Mouse (Mus musculus) forebrain, postnatal 0 days (tissue): Measurements from ENCODE around the gene Aqp2. TPM values are rescaled to one million over a fixed set of nuclear protein-coding genes. Genes with fewer than 3 reads are reported as not detected.
A peak's percentile ranks its signal among the peaks of the same experiment; 100 is the strongest.

Experiments used
- ATAC-seq: fragments of 200-750 bp; cut with Nextera tagmentation; 2 replicates; pipeline ENCODE4 v1.8.0; 2017; ENCODE audit warnings: mild to moderate bottlenecking, moderate library complexity
- DNase-seq: peaks from one replicate; pipeline ENCODE4 v3.0.0-alpha.2; 2015
- H3K27ac ChIP-seq: fragments of 300-500 bp; sonication (generic); 2 replicates; pipeline ENCODE4 v1.5.1; 2014; ENCODE audit warnings: low read depth, mild to moderate bottlenecking, antibody characterized with exemption, low read length, moderate library complexity, mixed read lengths
- H3K27me3 ChIP-seq: fragments of 300-500 bp; sonication (generic); 2 replicates; pipeline ENCODE4 v1.6.1; 2014; ENCODE audit warnings: mild to moderate bottlenecking, low read length, mixed read lengths; ENCODE audit not compliant: insufficient read depth
- H3K36me3 ChIP-seq: fragments of 300-500 bp; sonication (generic); 2 replicates; pipeline ENCODE4 v1.6.1; 2014; ENCODE audit warnings: mild to moderate bottlenecking, moderate library complexity; ENCODE audit not compliant: insufficient read depth
- H3K4me1 ChIP-seq: fragments of 300-500 bp; sonication (generic); 2 replicates; pipeline ENCODE4 v1.6.1; 2014; ENCODE audit warnings: antibody characterized with exemption; ENCODE audit not compliant: insufficient read depth
- H3K4me2 ChIP-seq: fragments of 300-500 bp; sonication (generic); 2 replicates; pipeline ENCODE4 v1.6.1; 2014; ENCODE audit warnings: low read depth, mild to moderate bottlenecking, moderate library complexity
- H3K4me3 ChIP-seq: fragments of 300-500 bp; sonication (generic); 2 replicates; pipeline ENCODE4 v1.5.1; 2014; ENCODE audit warnings: low read depth, low read length, mixed read lengths
- H3K9ac ChIP-seq: fragments of 300-500 bp; sonication (generic); 2 replicates; pipeline ENCODE4 v1.6.1; 2014; ENCODE audit warnings: mild to moderate bottlenecking
- H3K9me3 ChIP-seq: fragments of 300-500 bp; sonication (generic); 2 replicates; pipeline ENCODE4 v1.6.1; 2016; ENCODE audit warnings: low read length
- CTCF ChIP-seq: sonication (generic); IDR thresholded peaks from 2 replicates; pipeline ENCODE4 v1.5.1; 2016; ENCODE audit warnings: antibody characterized with exemption, control low read depth, low read depth
- WGBS: fragments of 180-500 bp; shearing (Covaris S2); extraction: QIAGEN DNeasy Blood & Tissue Kit; methylation state at CpG from one replicate; pipeline ENCODE4 v1.1.7; 2014; 5-methylcytosine and 5-hydroxymethylcytosine counted together
- polyA plus RNA-seq: library from polyadenylated mRNA; unstranded; fragments of >200 nt; fragmentation: Nextera tagmentation; extraction: Ambion mirVana; gene quantifications from 2 replicates; pipeline ENCODE4 v1.2.1, GENCODE M21; 2015
- total RNA-seq: library from RNA; depleted of rRNA; stranded (reverse); fragments of >200 nt; gene quantifications from 2 replicates; pipeline ENCODE4 v1.2.3, GENCODE M21; 2014

Aqp2 gene
- total and polyA plus RNA-seq, 2 experiments from 2014 or later = not detected

DNA sequence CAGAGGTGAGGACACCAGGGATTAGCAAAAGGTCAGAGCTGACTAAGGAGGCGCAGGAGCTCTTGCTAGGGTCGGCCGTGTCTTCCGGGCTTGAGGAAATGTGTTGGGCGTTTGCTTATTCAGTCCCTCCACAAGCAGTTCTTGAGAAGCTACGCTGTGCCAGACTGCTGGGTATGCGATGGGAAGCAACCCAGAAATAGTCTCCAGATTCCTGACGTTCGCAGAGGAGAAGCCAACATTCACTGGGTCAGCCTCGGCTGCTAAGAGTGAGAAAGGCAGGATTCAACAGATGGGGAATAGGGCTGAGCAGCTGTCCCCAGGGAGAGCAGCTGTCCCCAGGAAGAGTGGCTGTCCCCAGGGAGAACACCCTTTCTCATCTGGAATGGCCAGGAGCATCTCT, 9.7 kb upstream of the Aqp2 start:
- ATAC-seq = no peak
- 67% methylated on average over 10 of the region's 10 CpGs for WGBS
- no peaks in the 10 kb centered on the region for H3K4me1 ChIP-seq

DNA sequence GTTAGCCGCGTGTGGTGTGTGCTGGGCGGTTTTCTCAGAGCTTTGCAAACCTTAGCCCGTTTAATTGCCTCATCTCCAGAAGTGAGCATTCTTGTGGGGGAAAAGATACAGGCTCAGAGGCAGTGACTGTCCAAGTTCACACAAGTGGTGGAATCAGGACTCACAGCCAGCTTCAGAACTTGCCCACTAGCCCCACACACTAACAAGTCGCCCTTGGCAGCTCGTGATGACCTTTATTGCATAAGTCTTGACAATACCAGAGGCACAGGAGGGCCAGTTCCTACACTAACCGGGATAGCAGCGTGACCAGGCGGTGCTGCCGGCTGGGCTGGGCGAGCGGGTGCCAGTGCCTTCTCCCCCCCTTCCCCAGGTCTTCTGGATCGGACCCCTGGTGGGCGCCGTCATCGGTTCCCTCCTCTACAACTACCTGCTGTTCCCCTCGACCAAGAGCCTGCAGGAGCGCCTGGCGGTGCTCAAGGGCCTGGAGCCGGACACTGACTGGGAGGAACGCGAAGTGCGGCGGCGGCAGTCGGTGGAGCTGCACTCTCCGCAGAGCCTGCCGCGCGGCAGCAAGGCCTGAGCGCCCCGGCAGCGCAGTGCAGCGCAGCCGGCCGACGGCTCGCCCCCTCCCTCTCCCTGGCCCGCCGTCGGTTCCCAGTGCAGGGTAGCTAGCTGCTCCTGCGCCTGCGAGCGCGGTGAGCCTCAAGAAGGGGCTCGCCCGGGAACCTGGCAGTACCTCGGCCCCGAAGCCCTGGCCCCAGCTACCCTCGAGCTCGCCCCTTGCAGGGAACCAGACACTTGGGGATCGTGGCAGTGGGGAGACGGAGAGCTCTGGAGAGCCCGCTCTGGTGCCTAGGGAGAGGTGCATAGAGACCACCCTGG, 4.8 kb downstream of the Aqp2 start:
- Histone ChIP-seq H3K4me3 (peak overlapping the region; percentile 27), H3K9ac (no peak overlapping the region), H3K36me3 (no peaks in the 10 kb centered on the region), H3K4me1 (0 out of 2 replicates have a peak, but pooled peaks cover 3% of the 10 kb centered on the region), H3K9me3 (no peaks in the 10 kb centered on the region), H3K27ac (no peak overlapping the region), H3K4me2 (peak overlapping the region; percentile 42), H3K27me3 (peaks cover 49% of the 10 kb centered on the region)
- TF ChIP-seq CTCF = peak; percentile 26; the same call in 1 of the 2 replicates
- DNase-seq (no peak), ATAC-seq (peak; percentile 32; the same call in 1 of the 2 replicates)
- 7% methylated on average over 42 of the region's 54 CpGs for WGBS

More for the DNA sequence above, 9.7 kb upstream of the Aqp2 start:
- Histone ChIP-seq H3K4me2 (no peak overlapping the region), H3K9ac (no peak overlapping the region), H3K36me3 (no peaks in the 10 kb centered on the region), H3K9me3 (no peaks in the 10 kb centered on the region), H3K4me3 (no peak overlapping the region), H3K27ac (no peak overlapping the region), H3K27me3 (no peaks in the 10 kb centered on the region)
- TF ChIP-seq CTCF = no peak
- DNase-seq = peak; percentile 37

GRCm38 (mm10) chr15:99584407-99585202, 5.8 kb downstream of the Aqp2 start:
- TF ChIP-seq CTCF = no peak
- no peak for DNase-seq
- Histone ChIP-seq H3K9ac (no peak overlapping the region), H3K9me3 (no peaks in the 10 kb centered on the region), H3K27me3 (peaks cover 58% of the 10 kb centered on the region), H3K36me3 (no peaks in the 10 kb centered on the region), H3K4me2 (peak overlapping the region; percentile 42), H3K4me1 (0 out of 2 replicates have a peak, but pooled peaks cover 3% of the 10 kb centered on the region), H3K27ac (no peak overlapping the region), H3K4me3 (peak overlapping the region; percentile 27)
- 4% methylated on average over 24 of the region's 24 CpGs for WGBS
- ATAC-seq = no peak

DNA sequence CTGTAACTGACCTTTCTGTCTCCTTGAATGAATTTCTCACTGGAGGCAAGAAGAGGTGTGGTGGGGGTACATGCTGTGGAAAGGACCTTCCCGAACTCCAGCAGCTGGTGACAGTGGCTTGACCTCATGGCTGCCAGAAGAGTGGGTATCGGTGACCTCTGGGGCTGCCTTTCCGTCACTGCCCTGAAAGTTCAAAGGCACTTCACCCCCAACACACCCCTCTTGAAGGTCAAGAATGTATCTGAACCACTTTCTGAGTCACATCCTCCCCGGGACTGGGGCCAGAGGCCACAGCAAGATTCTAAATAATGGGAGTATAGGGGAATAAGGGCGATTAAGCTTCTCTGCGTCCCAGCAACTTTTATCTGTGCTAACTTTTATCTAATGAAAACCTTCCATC, 6.9 kb downstream of the Aqp2 start:
- Histone ChIP-seq H3K4me1 (0 out of 2 replicates have a peak, but pooled peaks cover 3% of the 10 kb centered on the region), H3K27me3 (peaks cover 69% of the 10 kb centered on the region), H3K9ac (no peak overlapping the region), H3K9me3 (0 out of 2 replicates have a peak, but pooled peaks cover 2% of the 10 kb centered on the region), H3K36me3 (no peaks in the 10 kb centered on the region), H3K4me3 (no peak overlapping the region), H3K4me2 (no peak overlapping the region), H3K27ac (no peak overlapping the region)
- ATAC-seq = no peak
- DNase-seq = no peak
- 81% methylated on average over 6 of the region's 6 CpGs for WGBS
- no peak for TF ChIP-seq CTCF

GRCm38 (mm10) chr15:99586525-99586924, 7.7 kb downstream of the Aqp2 start:
- H3K27me3 ChIP-seq = peaks cover 75% of the 10 kb centered on the region
- H3K27ac ChIP-seq = no peak overlapping the region
- H3K9me3 ChIP-seq = 0 out of 2 replicates have a peak, but pooled peaks cover 2% of the 10 kb centered on the region
- 91% methylated on average over 3 of the region's 3 CpGs for WGBS
- DNase-seq = no peak
- H3K9ac ChIP-seq = no peak overlapping the region
- ATAC-seq = no peak
- no peak for TF ChIP-seq CTCF
- no peaks in the 10 kb centered on the region for H3K36me3 ChIP-seq
- 0 out of 2 replicates have a peak, but pooled peaks cover 3% of the 10 kb centered on the region for H3K4me1 ChIP-seq
- no peak overlapping the region for H3K4me3 ChIP-seq
- H3K4me2 ChIP-seq = no peak overlapping the region

DNA sequence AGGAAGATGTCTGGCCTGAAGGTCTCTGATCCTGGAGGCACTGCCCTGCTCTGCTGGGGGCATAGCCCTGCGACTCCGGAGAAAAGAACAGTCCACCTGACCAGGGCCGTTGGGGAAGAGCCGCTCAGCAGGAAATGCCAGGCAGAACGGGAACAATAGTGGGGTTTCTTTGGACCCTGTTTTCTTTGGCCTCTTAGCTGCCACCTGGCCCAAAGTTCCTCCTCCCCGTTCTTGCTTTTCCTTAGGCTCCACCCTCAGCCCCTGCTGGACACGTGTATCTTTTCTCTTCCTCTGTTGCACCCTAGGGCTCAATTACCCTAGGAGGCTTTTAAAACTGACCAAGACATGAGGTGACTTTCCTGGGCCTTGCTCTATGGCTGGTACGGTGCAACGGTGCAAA, 10.4 kb downstream of the Aqp2 start:
- Histone ChIP-seq H3K27me3 (peaks cover 79% of the 10 kb centered on the region), H3K4me3 (no peak overlapping the region), H3K4me2 (no peak overlapping the region), H3K27ac (no peak overlapping the region), H3K9me3 (0 out of 2 replicates have a peak, but pooled peaks cover 2% of the 10 kb centered on the region), H3K4me1 (no peaks in the 10 kb centered on the region), H3K9ac (no peak overlapping the region), H3K36me3 (no peaks in the 10 kb centered on the region)
- DNase-seq (no peak), ATAC-seq (no peak)
- TF ChIP-seq CTCF = no peak
- WGBS = 7% methylated on average over 9 of the region's 9 CpGs
